Mouse (Mus musculus) MEL (cell line): ENCODE data around the gene Foxr1. TPM values are rescaled to one million over a fixed set of nuclear protein-coding genes. Genes with fewer than 3 reads are reported as not detected.

ENCODE experiments used
- DNase-seq: peaks from one replicate; pipeline ENCODE4 v3.0.0; 2011; ENCODE audit warnings: low read depth, low spot score
- H3K27ac ChIP-seq: 2 replicates; pipeline ENCODE4 v1.5.1; 2012; ENCODE audit warnings: low read depth, mild to moderate bottlenecking, control low read depth, low read length, moderate library complexity; ENCODE audit not compliant: control insufficient read depth
- H3K27me3 ChIP-seq, 2 experiments: fragments of 150-350 bp in 1 of 2; sonication (generic) in 1 of 2; 2 replicates each; pipeline ENCODE4 v1.6.1; 2012; ENCODE audit warnings: low read length in 2 of 2, mild to moderate bottlenecking in 2 of 2, improper control_type of control experiment in 1 of 2, moderate library complexity in 1 of 2; ENCODE audit not compliant: insufficient read depth in 2 of 2, control insufficient read depth in 1 of 2
- H3K36me3 ChIP-seq, 2 experiments: 2 replicates each; pipeline ENCODE4 v1.6.1; 2012 to 2014; ENCODE audit warnings: low read length in 2 of 2, improper control_type of control experiment in 1 of 2, inconsistent platforms in 1 of 2, mild to moderate bottlenecking in 1 of 2; ENCODE audit not compliant: insufficient read depth in 2 of 2, control insufficient read depth in 1 of 2
- H3K4me1 ChIP-seq, 2 experiments: fragments of 150-350 bp in 1 of 2; sonication (generic) in 1 of 2; 2 replicates each; pipeline ENCODE4 v1.6.1; 2012; ENCODE audit warnings: low read length in 2 of 2, improper control_type of control experiment in 1 of 2, mild to moderate bottlenecking in 1 of 2; ENCODE audit not compliant: insufficient read depth in 2 of 2, control insufficient read depth in 1 of 2
- H3K4me3 ChIP-seq, 2 experiments: fragments of 150-350 bp in 1 of 2; sonication (generic) in 1 of 2; 2 replicates each; pipeline ENCODE4 v1.5.1; 2012; ENCODE audit warnings: low read depth in 2 of 2, low read length in 2 of 2, mild to moderate bottlenecking in 2 of 2, moderate library complexity in 2 of 2, control low read depth in 1 of 2, improper control_type of control experiment in 1 of 2; ENCODE audit not compliant: control insufficient read depth in 1 of 2, insufficient read depth in 1 of 2
- H3K79me2 ChIP-seq: 2 replicates; pipeline ENCODE4 v1.6.1; 2012; ENCODE audit warnings: mild to moderate bottlenecking, low read length, moderate library complexity; ENCODE audit not compliant: control insufficient read depth, poor library complexity, insufficient read depth
- H3K9ac ChIP-seq: 2 replicates; pipeline ENCODE4 v1.6.1; 2012; ENCODE audit warnings: low read depth, mild to moderate bottlenecking, control low read depth, low read length, moderate library complexity; ENCODE audit not compliant: control insufficient read depth, poor library complexity, severe bottlenecking
- H3K9me3 ChIP-seq: fragments of 150-350 bp; sonication (generic); replicated peaks from 2 replicates; pipeline ENCODE4 v1.6.1; 2012; ENCODE audit warnings: mild to moderate bottlenecking, low read length, improper control_type of control experiment, moderate library complexity; ENCODE audit not compliant: insufficient read depth
- CHD1 ChIP-seq: IDR thresholded peaks from 2 replicates; pipeline ENCODE4 v1.6.1; 2012; ENCODE audit warnings: low read depth, mild to moderate bottlenecking, inconsistent platforms, low read length, improper control_type of control experiment
- CTCF ChIP-seq, 3 experiments: IDR thresholded peaks in 2 of 3; conservative IDR thresholded peaks in 1 of 3; 2 replicates each; pipeline ENCODE4 v1.5.1; 2011 to 2012; ENCODE audit warnings: low read length in 3 of 3, low read depth in 2 of 3, mild to moderate bottlenecking in 2 of 3, improper control_type of control experiment in 1 of 3, inconsistent platforms in 1 of 3, mixed read lengths in 1 of 3, moderate library complexity in 1 of 3; ENCODE audit not compliant: control insufficient read depth in 1 of 3, insufficient read depth in 1 of 3, poor library complexity in 1 of 3, severe bottlenecking in 1 of 3
- EP300 ChIP-seq, 2 experiments: IDR thresholded peaks; 2 replicates each; pipeline ENCODE4 v1.6.1; 2011; ENCODE audit warnings: improper control_type of control experiment in 2 of 2, low read length in 2 of 2, low read depth in 1 of 2, mild to moderate bottlenecking in 1 of 2
- ETS1 ChIP-seq: IDR thresholded peaks from 2 replicates; pipeline ENCODE4 v1.6.1; 2012; ENCODE audit warnings: low read depth, mild to moderate bottlenecking, inconsistent platforms, low read length, improper control_type of control experiment, moderate library complexity
- GABPA ChIP-seq: IDR thresholded peaks from 2 replicates; pipeline ENCODE4 v1.6.1; 2012; ENCODE audit warnings: low read depth, mild to moderate bottlenecking, inconsistent platforms, low read length, improper control_type of control experiment, moderate library complexity
- GATA1 ChIP-seq: IDR thresholded peaks from 2 replicates; pipeline ENCODE4 v1.6.1; 2011; ENCODE audit warnings: low read depth, low read length, improper control_type of control experiment
- HCFC1 ChIP-seq: IDR thresholded peaks from 2 replicates; pipeline ENCODE4 v1.6.1; 2012; ENCODE audit warnings: low read depth, mild to moderate bottlenecking, inconsistent platforms, low read length, improper control_type of control experiment, moderate library complexity
- KAT2A ChIP-seq: conservative IDR thresholded peaks from 2 replicates; pipeline ENCODE4 v1.6.1; 2012; ENCODE audit warnings: low read depth, low read length, improper control_type of control experiment, inconsistent platforms
- MAZ ChIP-seq: IDR thresholded peaks from 2 replicates; pipeline ENCODE4 v1.6.1; 2012; ENCODE audit warnings: low read depth, mild to moderate bottlenecking, inconsistent platforms, low read length, improper control_type of control experiment
- MXI1 ChIP-seq: IDR thresholded peaks from 2 replicates; pipeline ENCODE4 v1.6.1; 2011; ENCODE audit warnings: mild to moderate bottlenecking, low read depth, low read length, improper control_type of control experiment
- MYB ChIP-seq: IDR thresholded peaks from 2 replicates; pipeline ENCODE4 v1.6.1; 2011; ENCODE audit warnings: mild to moderate bottlenecking, low read depth, low read length, improper control_type of control experiment
- MYC ChIP-seq: IDR thresholded peaks from 2 replicates; pipeline ENCODE4 v1.6.1; 2011; ENCODE audit warnings: low read depth, mild to moderate bottlenecking, low read length, improper control_type of control experiment, moderate library complexity
- NELFE ChIP-seq: IDR thresholded peaks from 2 replicates; pipeline ENCODE4 v1.6.1; 2011; ENCODE audit warnings: low read depth, low read length, improper control_type of control experiment
- NRF1 ChIP-seq: IDR thresholded peaks from 2 replicates; pipeline ENCODE4 v1.6.1; 2014; ENCODE audit warnings: low read depth, mild to moderate bottlenecking, inconsistent platforms, low read length, improper control_type of control experiment, moderate library complexity; ENCODE audit not compliant: poor library complexity, insufficient read depth, severe bottlenecking
- POLR2AphosphoS5 ChIP-seq: IDR thresholded peaks from 2 replicates; pipeline ENCODE4 v1.6.1; 2012; ENCODE audit warnings: low read depth, borderline replicate concordance, mild to moderate bottlenecking, inconsistent platforms, low read length, moderate library complexity, mixed read lengths
- RAD21 ChIP-seq: IDR thresholded peaks from 2 replicates; pipeline ENCODE4 v1.6.1; 2011; ENCODE audit warnings: mild to moderate bottlenecking, low read depth, low read length, improper control_type of control experiment
- SIN3A ChIP-seq: IDR thresholded peaks from 2 replicates; pipeline ENCODE4 v1.6.1; 2012; ENCODE audit warnings: low read length, improper control_type of control experiment, inconsistent platforms
- SMC3 ChIP-seq: IDR thresholded peaks from 2 replicates; pipeline ENCODE4 v1.6.1; 2011; ENCODE audit warnings: low read depth, low read length, improper control_type of control experiment
- TAL1 ChIP-seq: IDR thresholded peaks from 2 replicates; pipeline ENCODE4 v1.6.1; 2012; ENCODE audit warnings: mild to moderate bottlenecking, inconsistent platforms, low read length, moderate library complexity, mixed read lengths
- TBP ChIP-seq: IDR thresholded peaks from 2 replicates; pipeline ENCODE4 v1.8.0; 2011; ENCODE audit warnings: low read depth, low read length, improper control_type of control experiment
- ZC3H11A ChIP-seq: IDR thresholded peaks from 2 replicates; pipeline ENCODE4 v1.6.1; 2012; ENCODE audit warnings: low read depth, mild to moderate bottlenecking, inconsistent platforms, low read length, improper control_type of control experiment
- ZMIZ1 ChIP-seq: IDR thresholded peaks from 2 replicates; pipeline ENCODE4 v1.6.1; 2012; ENCODE audit warnings: low read depth, mild to moderate bottlenecking, inconsistent platforms, low read length, improper control_type of control experiment, moderate library complexity
- ZNF384 ChIP-seq: IDR thresholded peaks from 2 replicates; pipeline ENCODE4 v1.6.1; 2012; ENCODE audit warnings: low read depth, mild to moderate bottlenecking, inconsistent platforms, low read length, improper control_type of control experiment
- polyA plus RNA-seq, 2 experiments: library from polyadenylated mRNA; stranded (reverse) in 1 of 2; unstranded in 1 of 2; fragments of >175 nt in 1 of 2; fragments of >200 nt in 1 of 2; gene quantifications; 2 replicates each; pipeline versions ENCODE4 v1.2.1 to v1.2.4; 2012; ENCODE audit warnings: low replicate concordance in 2 of 2, low read depth in 1 of 2; ENCODE audit not compliant: insufficient read length in 2 of 2, insufficient read depth in 1 of 2, missing spikeins in 1 of 2
- total RNA-seq: library from RNA; depleted of rRNA; stranded (reverse); fragments of 300-350 nt; gene quantifications from 2 replicates; pipeline ENCODE4 v1.2.3, GENCODE M21; 2012

Gene Foxr1
- total and polyA plus RNA-seq, 3 experiments: 0.07 to 0.08 TPM; not detected in 1

- DNase-seq: no peak
- TF ChIP-seq MXI1 (no peak), MYC (no peak), ZMIZ1 (no peak), KAT2A (no peak), MYB (no peak), RAD21 (no peak), CHD1 (no peak)
- TF ChIP-seq, all 39 proteins: peak for 0
- Histone ChIP-seq H3K9ac (no peak overlapping the region), H3K4me1 (peaks cover 0 to 3% of the 10 kb centered on the region in 2 experiments; a peak in 1 of 4 replicates), H3K9me3 (no peaks in the 10 kb centered on the region), H3K4me3 (no peak overlapping the region), H3K79me2 (no peaks in the 10 kb centered on the region), H3K27ac (no peak overlapping the region), H3K27me3 (peaks cover 7 to 14% of the 10 kb centered on the region in 2 experiments), H3K36me3 (no peaks in the 10 kb centered on the region)
Measured at GRCm38 (mm10) chr9:44457035-44457742, 16.3 kb upstream of the Foxr1 start.

- Histone ChIP-seq H3K4me1 (peaks cover 0 to 3% of the 10 kb centered on the region in 2 experiments; a peak in 1 of 4 replicates), H3K27ac (no peak within 1 kb of the TSS), H3K36me3 (no peaks in the 10 kb centered on the region), H3K9ac (no peak within 1 kb of the TSS), H3K4me3 (no peak within 1 kb of the TSS), H3K9me3 (no peaks in the 10 kb centered on the region), H3K27me3 (peaks cover 7 to 9% of the 10 kb centered on the region in 2 experiments), H3K79me2 (no peaks in the 10 kb centered on the region)
- TF ChIP-seq CTCF (IDR thresholded peaks at IDR 0.05 in 2 of 3, conservative IDR thresholded peaks at IDR 0.05 in 1 of 3; ENCODE audit: control insufficient read depth in 1 of 3, insufficient read depth in 1 of 3, low read depth in 2 of 3, low read length in 3 of 3, poor library complexity in 1 of 3, severe bottlenecking in 1 of 3) (peak in 1 of 3 experiments; percentile 26; a peak in 2 of 6 replicates), TAL1 (no peak)
- DNase-seq: no peak
Measured at GRCm38 (mm10) chr9:44454891-44455220, 13.9 kb upstream of the Foxr1 start, which contains the start of gene Upk2. Gene Upk2 (minus strand): TSS chr9:44454976.

- peaks cover 5 to 6% of the 10 kb centered on the region in 2 experiments; a peak in 3 of 4 replicates for H3K27me3 ChIP-seq
- no peak overlapping the region for H3K27ac ChIP-seq
- no peaks in the 10 kb centered on the region for H3K9me3 ChIP-seq
- H3K36me3 ChIP-seq: no peaks in the 10 kb centered on the region
- DNase-seq: peak; percentile 77
- no peak overlapping the region for H3K4me3 ChIP-seq
- H3K4me1 ChIP-seq: peaks cover 0 to 3% of the 10 kb centered on the region in 2 experiments; a peak in 1 of 4 replicates
- no peak overlapping the region for H3K9ac ChIP-seq
- H3K79me2 ChIP-seq: no peaks in the 10 kb centered on the region
- TF ChIP-seq RAD21 (peak; percentile 86), POLR2AphosphoS5 (no peak), CTCF (IDR thresholded peaks at IDR 0.05 in 2 of 3, conservative IDR thresholded peaks at IDR 0.05 in 1 of 3; ENCODE audit: control insufficient read depth in 1 of 3, insufficient read depth in 1 of 3, low read depth in 2 of 3, low read length in 3 of 3, poor library complexity in 1 of 3, severe bottlenecking in 1 of 3) (peak; percentile 78 to 95 (median 87)), GATA1 (no peak), EP300 (IDR thresholded peaks at IDR 0.05; ENCODE audit: low read depth in 1 of 2, low read length in 2 of 2) (no peak), KAT2A (no peak), GABPA (no peak), HCFC1 (no peak), ETS1 (no peak), MYC (no peak), SIN3A (no peak), NELFE (no peak), ZNF384 (no peak), MYB (no peak), SMC3 (peak; percentile 92), NRF1 (no peak), ZC3H11A (peak; percentile 87), TBP (no peak), MAZ (no peak)
Measured at GRCm38 (mm10) chr9:44454132-44454890, 13.4 kb upstream of the Foxr1 start.
